Mouse (Mus musculus): ENCODE results near the gene Ryr1.

The Ryr1 gene

GRCm38 (mm10) chr7:28960354-28961046 lies 164.5 kb downstream of the Ryr1 start:
- no peak for DNase-seq (ENCODE audit: low spot score)

DNA sequence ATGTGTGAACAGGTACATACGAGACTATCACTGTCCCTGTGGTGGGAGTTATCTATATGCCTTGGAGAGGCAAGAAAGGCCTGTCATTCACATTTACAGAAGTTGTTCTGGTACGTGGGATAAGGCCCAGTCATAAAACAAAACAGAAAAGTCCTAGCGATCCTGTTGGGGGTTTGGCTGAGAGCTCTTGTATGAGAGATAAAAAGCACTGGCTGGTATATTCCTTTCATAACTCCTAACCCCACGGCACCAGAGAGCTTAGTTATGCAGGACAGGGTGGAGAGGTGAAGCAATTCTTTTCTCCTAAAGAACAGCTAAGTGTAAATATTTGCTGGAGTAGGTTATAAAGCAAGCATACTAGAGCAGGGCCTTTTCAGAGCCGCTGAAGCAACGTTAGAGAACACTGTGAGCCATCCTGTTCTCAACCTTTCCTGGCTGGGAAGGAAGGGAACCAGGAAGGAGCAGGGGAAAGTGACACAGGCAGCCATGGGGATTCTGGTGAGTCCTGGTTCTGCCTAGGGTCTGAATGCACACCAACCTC lies 165.4 kb downstream of the Ryr1 start:
- no peak for DNase-seq (ENCODE audit: low spot score)

GRCm38 (mm10) chr7:28958770-28959169 lies 166.2 kb downstream of the Ryr1 start:
- DNase-seq (ENCODE audit: low spot score) = no peak

DNA sequence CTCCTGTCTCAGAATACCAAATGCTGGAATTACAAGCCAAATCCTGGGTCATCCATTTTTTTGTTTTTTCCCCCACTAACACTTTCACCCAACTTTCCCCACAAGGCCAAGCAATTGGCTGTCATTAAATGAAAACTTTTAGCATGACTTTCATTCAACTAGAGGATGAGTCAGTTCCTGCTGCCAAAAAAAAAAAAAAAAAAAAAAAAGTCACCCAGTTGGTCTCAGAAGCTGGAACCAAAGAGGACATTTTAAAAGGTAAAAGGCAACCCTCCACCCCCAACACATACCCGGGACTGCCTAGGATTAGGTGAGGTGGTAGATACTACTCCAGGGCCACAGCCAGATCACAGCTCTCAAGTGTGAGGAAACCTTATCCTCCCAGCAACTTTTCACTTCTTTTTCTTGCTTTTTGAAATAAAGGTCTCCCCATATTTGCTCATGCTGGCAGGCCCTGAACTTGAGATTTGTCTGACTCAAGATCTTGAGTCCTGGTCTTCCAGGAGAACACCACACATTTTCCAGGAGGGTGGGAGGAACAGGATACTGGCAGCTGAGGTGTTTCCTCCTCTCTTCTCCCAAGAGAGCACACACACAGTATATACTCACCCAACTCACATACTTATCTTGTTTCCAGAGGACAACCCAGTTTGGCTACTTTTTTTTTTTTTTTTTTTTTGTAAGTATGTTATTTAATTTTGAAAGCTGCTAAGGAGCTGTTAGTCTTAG lies 166.8 kb downstream of the Ryr1 start:
- no peak for DNase-seq (ENCODE audit: low spot score)

- DNase-seq (ENCODE audit: low spot score) = no peak
Observed at GRCm38 (mm10) chr7:28957286-28957685, 167.7 kb downstream of the Ryr1 start.

GRCm38 (mm10) chr7:28956270-28956669 lies 168.7 kb downstream of the Ryr1 start:
- no peak for DNase-seq (ENCODE audit: low spot score)

DNA sequence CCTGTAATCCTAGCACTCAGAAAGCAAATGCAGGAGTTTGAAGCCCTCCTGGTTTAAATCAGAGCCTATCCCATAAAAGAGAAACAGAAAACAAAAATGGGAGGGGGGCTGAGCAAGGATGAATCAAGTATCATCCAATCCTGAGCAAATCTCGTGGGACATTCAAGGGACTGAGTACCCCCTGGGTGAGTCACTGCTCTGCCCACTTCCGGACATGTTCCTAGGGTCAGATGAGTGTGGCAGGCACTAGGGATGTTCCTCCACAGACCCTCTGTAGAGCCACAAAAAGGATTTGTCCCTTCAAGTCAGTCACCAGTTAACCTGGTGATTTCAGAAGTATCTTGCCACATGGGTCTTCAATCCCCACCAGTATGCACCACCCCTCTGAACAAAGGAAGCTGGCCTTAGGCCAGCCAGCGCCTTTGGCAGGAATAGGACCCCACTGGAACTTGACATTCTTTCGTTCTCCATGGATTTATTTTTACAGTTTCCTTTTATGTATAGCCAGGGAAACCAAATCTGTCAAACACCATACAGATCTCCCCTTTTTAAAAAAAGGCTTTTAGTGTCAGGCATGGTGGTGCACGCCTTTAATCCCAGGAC lies 169.6 kb downstream of the Ryr1 start:
- DNase-seq (ENCODE audit: low spot score) = no peak

DNA sequence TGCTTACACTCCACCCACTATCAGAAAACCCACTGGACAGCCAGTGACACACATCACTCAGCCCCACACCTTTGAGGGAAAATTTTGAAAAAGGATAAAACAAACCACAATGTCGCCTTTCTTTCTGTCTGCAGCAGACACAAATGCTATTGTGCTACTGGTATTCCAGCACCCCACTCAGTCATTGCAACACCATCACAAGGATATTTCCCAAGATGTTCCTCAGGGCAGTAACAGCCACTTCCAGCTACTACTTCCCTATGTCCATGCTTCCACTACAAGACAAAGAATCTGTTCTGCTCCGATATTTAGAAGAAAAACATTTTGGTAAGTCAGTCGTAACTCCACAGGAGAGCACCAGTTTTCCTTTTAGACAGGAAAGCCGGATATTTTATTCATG lies 170.2 kb downstream of the Ryr1 start:
- DNase-seq (ENCODE audit: low spot score) = no peak

GRCm38 (mm10) chr7:28953476-28954376 lies 171.3 kb downstream of the Ryr1 start:
- DNase-seq (ENCODE audit: low spot score) = peak; percentile 77
